26 mouse cellular contexts compared by ENCODE assay signal in the genomic region with DNA sequence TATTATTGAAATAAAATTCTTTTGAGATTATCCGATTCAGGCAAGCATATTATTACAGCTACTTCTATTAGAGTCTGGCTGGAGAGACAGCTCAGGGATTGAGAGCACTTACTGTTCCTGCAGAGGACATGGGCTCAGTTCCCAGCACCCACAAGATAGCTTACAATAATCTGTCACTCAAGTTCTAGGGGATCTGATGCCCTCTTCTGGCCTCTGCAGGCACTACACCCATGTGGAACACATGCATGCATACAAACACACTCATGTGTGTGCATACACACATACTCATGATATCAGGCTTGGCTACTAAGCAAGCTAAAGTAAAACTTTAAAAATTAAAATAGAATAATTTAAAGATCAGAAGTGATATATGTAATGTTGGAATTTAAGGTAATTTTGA. TPM values are rescaled to one million over a fixed set of nuclear protein-coding genes. Genes with fewer than 3 reads are reported as not detected.
DNase-seq lines count a peak whose midpoint lies in the region; ATAC-seq and TF ChIP-seq lines count a peak whose summit lies in the region.
"Had no signal": no experiment of that assay in that cellular context is flagged by ENCODE, and none has a peak within 500 bp of the region (broad histone marks: within the 10 kb centered on the region; RNA-seq: fewer than 3 reads in every experiment).

No protein-coding gene starts in this region.

- H3K4me2 ChIP-seq in intestine, postnatal 0 days (replicated peaks; ENCODE audit: low read depth) = no peak overlapping the region
- no peak overlapping the region for H3K4me2 ChIP-seq in intestine, embryonic 16.5 days (ENCODE audit: low read depth, low read length)
- H3K4me2 ChIP-seq in midbrain, postnatal 0 days (ENCODE audit: low read depth, low read length, poor library complexity, severe bottlenecking) = no peak overlapping the region
- H3K4me2 ChIP-seq in midbrain, embryonic 11.5 days = no peak overlapping the region
- no peak overlapping the region for H3K4me2 ChIP-seq in stomach, postnatal 0 days (replicated peaks; ENCODE audit: low read depth)
- H3K4me2 ChIP-seq: embryonic facial prominence, embryonic 13.5 days; hindbrain, embryonic 15.5 days; liver, embryonic 15.5 days had no signal

- TF ChIP-seq CTCF in intestine, postnatal 0 days (IDR thresholded peaks at IDR 0.05; ENCODE audit: low read depth) = peak; percentile 38
- peak; percentile 19; the same call in 1 of the 2 replicates for TF ChIP-seq CTCF in midbrain, postnatal 0 days (IDR thresholded peaks at IDR 0.05)
- peak; percentile 52 for TF ChIP-seq CTCF in Patski (IDR thresholded peaks at IDR 0.05)
- TF ChIP-seq CTCF in stomach, postnatal 0 days (IDR thresholded peaks at IDR 0.05; ENCODE audit: low read depth) = peak; percentile 46

- in situ Hi-C loops in Patski (cut with MboI; ENCODE audit: low pct_unique_long_range_greater_than_20kb) = no loop called here

- H3K9me3 ChIP-seq in intestine, postnatal 0 days (ENCODE audit: control insufficient read depth) = no peaks in the 10 kb centered on the region
- no peaks in the 10 kb centered on the region for H3K9me3 ChIP-seq in intestine, embryonic 16.5 days (ENCODE audit: control insufficient read depth, low read length)
- no peaks in the 10 kb centered on the region for H3K9me3 ChIP-seq in midbrain, postnatal 0 days (ENCODE audit: low read length)
- peaks cover 2% of the 10 kb centered on the region; the same call in 1 of the 2 replicates for H3K9me3 ChIP-seq in midbrain, embryonic 11.5 days (ENCODE audit: control insufficient read depth, low read length)
- no peaks in the 10 kb centered on the region for H3K9me3 ChIP-seq in stomach, postnatal 0 days (ENCODE audit: control insufficient read depth, low read length)
- H3K9me3 ChIP-seq: heart, embryonic 10.5 days; hindbrain, embryonic 15.5 days; liver, embryonic 15.5 days; midbrain, embryonic 10.5 days had no signal

- no peak overlapping the region for H3K9ac ChIP-seq in intestine, postnatal 0 days (ENCODE audit: low read depth, low read length)
- no peak overlapping the region for H3K9ac ChIP-seq in intestine, embryonic 16.5 days (ENCODE audit: low read depth, low read length)
- H3K9ac ChIP-seq in midbrain, postnatal 0 days (replicated peaks; ENCODE audit: low read length, poor library complexity, severe bottlenecking) = no peak overlapping the region
- H3K9ac ChIP-seq in midbrain, embryonic 11.5 days (ENCODE audit: low read length) = no peak overlapping the region
- H3K9ac ChIP-seq in stomach, postnatal 0 days (ENCODE audit: low read length) = no peak overlapping the region
- H3K9ac ChIP-seq: embryonic facial prominence, embryonic 13.5 days; hindbrain, embryonic 15.5 days; liver, embryonic 15.5 days had no signal

- H3K27ac ChIP-seq in intestine, postnatal 0 days (ENCODE audit: low read depth, low read length) = no peak overlapping the region
- no peak overlapping the region for H3K27ac ChIP-seq in intestine, embryonic 16.5 days (ENCODE audit: low read length)
- H3K27ac ChIP-seq in midbrain, postnatal 0 days (ENCODE audit: low read depth, low read length) = no peak overlapping the region
- H3K27ac ChIP-seq in midbrain, embryonic 11.5 days (ENCODE audit: low read depth, low read length) = no peak overlapping the region
- no peak overlapping the region for H3K27ac ChIP-seq in stomach, postnatal 0 days (replicated peaks)
- H3K27ac ChIP-seq: embryonic facial prominence, embryonic 13.5 days; heart, embryonic 10.5 days; hindbrain, embryonic 15.5 days; liver, embryonic 15.5 days; midbrain, embryonic 10.5 days had no signal

- no peak for ATAC-seq in intestine, postnatal 0 days
- no peak for ATAC-seq in intestine, embryonic 16.5 days
- ATAC-seq in midbrain, postnatal 0 days (ENCODE audit: low FRiP score) = no peak
- no peak for ATAC-seq in midbrain, embryonic 11.5 days (ENCODE audit: low FRiP score)
- no peak for ATAC-seq in Patski
- no peak for ATAC-seq in stomach, postnatal 0 days (ENCODE audit: low FRiP score, low TSS enrichment)

- DNase-seq in midbrain, postnatal 0 days (ENCODE audit: low spot score) = no peak
- DNase-seq in midbrain, embryonic 11.5 days (ENCODE audit: low spot score, missing footprints) = no peak
- DNase-seq in Patski (ENCODE audit: low read depth, low spot score) = no peak
- DNase-seq in stomach, postnatal 0 days (ENCODE audit: low spot score) = no peak
- no peak for DNase-seq in spleen, postnatal 14 days (ENCODE audit: low spot score in 2 of 2)
- DNase-seq: cerebellum, adult 9-10 months; gastrocnemius, postnatal 36 days; heart, postnatal 14 days; kidney, adult 2 months; lung, postnatal 36 days; thymus, adult 18-20 months had no signal

- no peaks in the 10 kb centered on the region for H3K27me3 ChIP-seq in intestine, postnatal 0 days (replicated peaks; ENCODE audit: control insufficient read depth, insufficient read depth, low read length)
- H3K27me3 ChIP-seq in intestine, embryonic 16.5 days (replicated peaks; ENCODE audit: control insufficient read depth, insufficient read depth, low read length) = no peaks in the 10 kb centered on the region
- H3K27me3 ChIP-seq in midbrain, postnatal 0 days (ENCODE audit: insufficient read depth, low read length) = no peaks in the 10 kb centered on the region
- H3K27me3 ChIP-seq in midbrain, embryonic 11.5 days (ENCODE audit: control insufficient read depth, insufficient read depth, low read length) = no peaks in the 10 kb centered on the region
- H3K27me3 ChIP-seq in Patski = no peaks in the 10 kb centered on the region
- no peaks in the 10 kb centered on the region for H3K27me3 ChIP-seq in stomach, postnatal 0 days (ENCODE audit: control insufficient read depth, insufficient read depth, low read length)
- H3K27me3 ChIP-seq: embryonic facial prominence, embryonic 13.5 days; hindbrain, embryonic 15.5 days; liver, embryonic 15.5 days had no signal

- 96% methylated on average over 1 of the region's 1 CpGs for WGBS in intestine, postnatal 0 days
- WGBS in intestine, embryonic 16.5 days = 96% methylated on average over 1 of the region's 1 CpGs
- WGBS in midbrain, postnatal 0 days = 100% methylated on average over 1 of the region's 1 CpGs
- WGBS in midbrain, embryonic 11.5 days = 97% methylated on average over 1 of the region's 1 CpGs
- WGBS in stomach, postnatal 0 days = 97% methylated on average over 1 of the region's 1 CpGs

- no peak for TF ChIP-seq EP300 in stomach, postnatal 0 days (optimal IDR thresholded peaks at IDR 0.05)

- peaks cover 6% of the 10 kb centered on the region; the same call in 1 of the 2 replicates for H3K36me3 ChIP-seq in intestine, postnatal 0 days (ENCODE audit: control insufficient read depth, insufficient read depth)
- no peaks in the 10 kb centered on the region; the same call in 1 of the 2 replicates for H3K36me3 ChIP-seq in intestine, embryonic 16.5 days (ENCODE audit: control insufficient read depth, insufficient read depth, low read length)
- H3K36me3 ChIP-seq in midbrain, postnatal 0 days (ENCODE audit: insufficient read depth, low read length) = peaks cover 8% of the 10 kb centered on the region
- H3K36me3 ChIP-seq in midbrain, embryonic 11.5 days (ENCODE audit: control insufficient read depth, insufficient read depth, low read length) = peaks cover 5% of the 10 kb centered on the region
- 0 out of 2 replicates have a peak, but pooled peaks cover 3% of the 10 kb centered on the region for H3K36me3 ChIP-seq in stomach, postnatal 0 days (ENCODE audit: control insufficient read depth, insufficient read depth, low read length)

- POLR2A ChIA-PET in Patski (lab: Charles Lee) = interaction anchor here (0.5 kb wide), 1 partner anchor 1181 kb away, joined by 3 read pairs; no protein-coding TSS in a partner anchor

- CTCF ChIA-PET in Patski (lab: Charles Lee) = interaction anchor here (0.9 to 3.4 kb wide), 5 partner anchors 10 to 28 kb away, joined by 3 to 14 read pairs (median 5); no protein-coding TSS in a partner anchor

- no peak overlapping the region for H3K4me3 ChIP-seq in intestine, postnatal 0 days (ENCODE audit: low read depth, low read length)
- H3K4me3 ChIP-seq in intestine, embryonic 16.5 days (ENCODE audit: low read length) = no peak overlapping the region
- no peak overlapping the region for H3K4me3 ChIP-seq in midbrain, postnatal 0 days (ENCODE audit: low read depth, low read length)
- H3K4me3 ChIP-seq in midbrain, embryonic 11.5 days (ENCODE audit: low read depth, low read length) = no peak overlapping the region
- H3K4me3 ChIP-seq in stomach, postnatal 0 days (ENCODE audit: low read depth, low read length) = no peak overlapping the region
- H3K4me3 ChIP-seq: embryonic facial prominence, embryonic 13.5 days; heart, embryonic 10.5 days; hindbrain, embryonic 15.5 days; liver, embryonic 15.5 days; midbrain, embryonic 10.5 days; myocyte had no signal

- no peaks in the 10 kb centered on the region for H3K4me1 ChIP-seq in intestine, postnatal 0 days (replicated peaks; ENCODE audit: control insufficient read depth, insufficient read depth, low read length)
- no peaks in the 10 kb centered on the region for H3K4me1 ChIP-seq in intestine, embryonic 16.5 days (ENCODE audit: control insufficient read depth, insufficient read depth, low read length)
- no peaks in the 10 kb centered on the region for H3K4me1 ChIP-seq in midbrain, postnatal 0 days (ENCODE audit: insufficient read depth, low read length)
- no peaks in the 10 kb centered on the region for H3K4me1 ChIP-seq in midbrain, embryonic 11.5 days (ENCODE audit: control insufficient read depth, insufficient read depth, low read length)
- H3K4me1 ChIP-seq in stomach, postnatal 0 days (replicated peaks; ENCODE audit: control insufficient read depth, insufficient read depth) = no peaks in the 10 kb centered on the region
- H3K4me1 ChIP-seq: embryonic facial prominence, embryonic 13.5 days; heart, embryonic 10.5 days had no signal

RNA-seq across cellular contexts. Expression of gene Vta1, which starts 19.7 kb away (rescaled TPM):
- polyA plus RNA-seq in intestine, postnatal 0 days (2015; fragmentation: Nextera tagmentation; extraction: Ambion mirVana) = 82.4 and 90.9 TPM in 2 replicates
- 92.1 and 98.6 TPM in 2 replicates for polyA plus RNA-seq in intestine, embryonic 16.5 days (2015; fragmentation: Nextera tagmentation; extraction: Ambion mirVana)
- total RNA-seq in midbrain, postnatal 0 days (2014; rRNA removed) = 104 and 105 TPM in 2 replicates
- 177 and 184 TPM in 2 replicates for polyA plus RNA-seq in midbrain, postnatal 0 days (2015; fragmentation: Nextera tagmentation; extraction: Ambion mirVana)
- 227 and 249 TPM in 2 replicates for polyA plus RNA-seq in midbrain, embryonic 11.5 days (2014; fragmentation: Nextera tagmentation; extraction: Ambion mirVana)
- 80.2 TPM for polyA plus RNA-seq in Patski (2021)
- polyA plus RNA-seq in stomach, postnatal 0 days (2015; fragmentation: Nextera tagmentation; extraction: Ambion mirVana) = 87.5 and 95.8 TPM in 2 replicates

RNA-seq across cellular contexts. Expression of gene Nmbr, which starts 19.7 kb away (rescaled TPM):
- polyA plus RNA-seq in intestine, postnatal 0 days (2015; fragmentation: Nextera tagmentation; extraction: Ambion mirVana) = 0.37 TPM in 1 of 2 replicates, not detected in the other
- 0.09 TPM in 1 of 2 replicates, not detected in the other for polyA plus RNA-seq in intestine, embryonic 16.5 days (2015; fragmentation: Nextera tagmentation; extraction: Ambion mirVana)
- total RNA-seq in midbrain, postnatal 0 days (2014; rRNA removed) = 4.5 and 5.0 TPM in 2 replicates
- polyA plus RNA-seq in midbrain, postnatal 0 days (2015; fragmentation: Nextera tagmentation; extraction: Ambion mirVana) = 2.8 and 3.3 TPM in 2 replicates
- 0.41 and 0.49 TPM in 2 replicates for polyA plus RNA-seq in midbrain, embryonic 11.5 days (2014; fragmentation: Nextera tagmentation; extraction: Ambion mirVana)
- polyA plus RNA-seq in Patski (2021) = 0.15 TPM
- polyA plus RNA-seq in stomach, postnatal 0 days (2015; fragmentation: Nextera tagmentation; extraction: Ambion mirVana) = 0.07 and 0.23 TPM in 2 replicates
- total RNA-seq: heart, postnatal 14 days; neutrophil, adult 5-6 weeks had no signal
- polyA plus RNA-seq: large intestine, adult 2 months; limb, embryonic 11.5 days; liver, embryonic 15.5 days had no signal

RNA-seq across cellular contexts. Expression of gene Gje1, which starts 32.4 kb away (rescaled TPM):
- not detected in 2 replicates for polyA plus RNA-seq in intestine, postnatal 0 days (2015; fragmentation: Nextera tagmentation; extraction: Ambion mirVana)
- not detected in 2 replicates for polyA plus RNA-seq in intestine, embryonic 16.5 days (2015; fragmentation: Nextera tagmentation; extraction: Ambion mirVana)
- total RNA-seq in midbrain, postnatal 0 days (2014; rRNA removed) = not detected in 2 replicates
- polyA plus RNA-seq in midbrain, postnatal 0 days (2015; fragmentation: Nextera tagmentation; extraction: Ambion mirVana) = not detected in 2 replicates
- 0.14 TPM in 1 of 2 replicates, not detected in the other for polyA plus RNA-seq in midbrain, embryonic 11.5 days (2014; fragmentation: Nextera tagmentation; extraction: Ambion mirVana)
- polyA plus RNA-seq in Patski (2021) = 0.05 TPM
- not detected in 2 replicates for polyA plus RNA-seq in stomach, postnatal 0 days (2015; fragmentation: Nextera tagmentation; extraction: Ambion mirVana)
- total RNA-seq: adrenal gland, postnatal 4 days; gastrocnemius, postnatal 36 days; heart, postnatal 14 days; left cerebral cortex, adult 18-20 months had no signal
- polyA plus RNA-seq: cortical plate, adult 2 months; embryonic facial prominence, embryonic 13.5 days; frontal cortex, adult 2 months; heart, embryonic 10.5 days; hindbrain, embryonic 15.5 days; kidney, adult 2 months; large intestine, adult 2 months; liver, embryonic 15.5 days; midbrain, embryonic 10.5 days; myocyte had no signal
